25 mouse cellular contexts compared by ENCODE assay signal in the genomic region with DNA sequence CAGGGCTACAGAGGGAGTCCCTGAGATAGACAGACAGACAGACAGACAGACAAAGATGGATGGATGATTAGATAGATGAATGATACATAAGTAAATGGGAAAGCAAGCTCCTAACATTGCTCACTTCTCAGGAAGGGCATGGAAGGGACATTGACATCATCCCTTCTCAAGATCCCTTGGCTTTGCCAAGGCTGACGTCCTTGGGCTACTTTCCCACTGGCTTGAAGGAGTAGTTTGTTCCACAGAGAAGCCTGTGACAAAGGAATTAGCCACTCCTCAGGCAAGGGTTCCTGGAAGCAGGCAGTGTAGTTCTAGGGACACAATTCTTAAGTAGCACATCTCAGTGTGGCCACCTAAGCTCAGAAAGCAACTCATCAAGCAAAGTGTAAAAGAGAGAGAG. TPM values are rescaled to one million over a fixed set of nuclear protein-coding genes. Genes with fewer than 3 reads are reported as not detected.
DNase-seq lines count a peak whose midpoint lies in the region; ATAC-seq lines count a peak whose summit lies in the region.
"Had no signal": no experiment of that assay in that cellular context is flagged by ENCODE, and none has a peak within 500 bp of the region (broad histone marks: within the 10 kb centered on the region; RNA-seq: fewer than 3 reads in every experiment).

No protein-coding gene starts in this region.

- DNase-seq in gastrocnemius, adult 18-20 months (ENCODE audit: low spot score) = peak; percentile 58
- no peak for DNase-seq in gastrocnemius, postnatal 4 days (ENCODE audit: low spot score in 2 of 2)
- peak; percentile 57 for DNase-seq in heart, postnatal 4 days
- peak; percentile 26 for DNase-seq in adrenal gland, adult 8-10 months
- DNase-seq in brain, adult 2 months (ENCODE audit: low read depth, low spot score) = peak; percentile 32
- no peak for DNase-seq in kidney, postnatal 10 days
- DNase-seq: cerebellum, adult 11-12 months; cerebellum, postnatal 25 days; kidney, adult 2 months; kidney, postnatal 25 days; layer of hippocampus, adult 9-11 months; liver, postnatal 0 days; spleen, adult 18-20 months; thymus, adult 18-20 months had no signal

- H3K9ac ChIP-seq in heart, embryonic 11.5 days (ENCODE audit: low read depth, low read length) = no peak overlapping the region
- no peak overlapping the region for H3K9ac ChIP-seq in hindbrain, embryonic 13.5 days
- H3K9ac ChIP-seq: embryonic facial prominence, embryonic 15.5 days; hindbrain, embryonic 12.5 days; liver, postnatal 0 days; midbrain, embryonic 12.5 days; neural tube, embryonic 12.5 days had no signal

- H3K4me3 ChIP-seq in heart, embryonic 11.5 days (ENCODE audit: low read depth, low read length) = no peak overlapping the region
- no peak overlapping the region for H3K4me3 ChIP-seq in hindbrain, embryonic 13.5 days
- H3K4me3 ChIP-seq: embryonic facial prominence, embryonic 15.5 days; hindbrain, embryonic 12.5 days; limb, embryonic 10.5 days; midbrain, embryonic 12.5 days; neural tube, embryonic 12.5 days had no signal

- no peak overlapping the region for H3K27ac ChIP-seq in heart, embryonic 11.5 days (ENCODE audit: low read depth, low read length)
- H3K27ac ChIP-seq in hindbrain, embryonic 13.5 days = no peak overlapping the region
- H3K27ac ChIP-seq: embryonic facial prominence, embryonic 15.5 days; hindbrain, embryonic 12.5 days; limb, embryonic 10.5 days; midbrain, embryonic 12.5 days; neural tube, embryonic 12.5 days had no signal

- H3K4me2 ChIP-seq in heart, embryonic 11.5 days = no peak overlapping the region
- no peak overlapping the region for H3K4me2 ChIP-seq in hindbrain, embryonic 13.5 days
- H3K4me2 ChIP-seq: embryonic facial prominence, embryonic 15.5 days; hindbrain, embryonic 12.5 days; midbrain, embryonic 12.5 days; neural tube, embryonic 12.5 days had no signal

- no peak for ATAC-seq in heart, embryonic 11.5 days (replicated peaks; ENCODE audit: insufficient number of reproducible peaks, low FRiP score, low TSS enrichment)
- ATAC-seq in hindbrain, embryonic 13.5 days (ENCODE audit: low FRiP score) = no peak
- ATAC-seq: activated CD4-positive, CD25-positive, alpha-beta regulatory T cell, adult 4 months; forebrain, embryonic 16.5 days; inflammation-experienced regulatory T-cells, adult 6 months; liver, postnatal 0 days had no signal

- H3K36me3 ChIP-seq in heart, embryonic 11.5 days (ENCODE audit: control insufficient read depth, insufficient read depth, low read length) = peaks cover 2% of the 10 kb centered on the region; the same call in 1 of the 2 replicates
- no peaks in the 10 kb centered on the region for H3K36me3 ChIP-seq in hindbrain, embryonic 13.5 days
- H3K36me3 ChIP-seq: embryonic facial prominence, embryonic 15.5 days; G1E; hindbrain, embryonic 12.5 days; limb, embryonic 10.5 days; midbrain, embryonic 12.5 days had no signal

- H3K9me3 ChIP-seq in heart, embryonic 11.5 days (replicated peaks; ENCODE audit: control insufficient read depth, low read length) = no peaks in the 10 kb centered on the region
- no peaks in the 10 kb centered on the region for H3K9me3 ChIP-seq in hindbrain, embryonic 13.5 days
- H3K9me3 ChIP-seq: embryonic facial prominence, embryonic 15.5 days; G1E; hindbrain, embryonic 12.5 days; limb, embryonic 10.5 days; midbrain, embryonic 12.5 days; neural tube, embryonic 12.5 days had no signal

- WGBS in heart, embryonic 11.5 days (ENCODE audit: insufficient replicate concordance) = 63% methylated on average over 1 of the region's 1 CpGs
- 83% methylated on average over 1 of the region's 1 CpGs for WGBS in hindbrain, embryonic 13.5 days

- no peaks in the 10 kb centered on the region for H3K27me3 ChIP-seq in heart, embryonic 11.5 days (ENCODE audit: control insufficient read depth, insufficient read depth, low read length)
- H3K27me3 ChIP-seq in hindbrain, embryonic 13.5 days = no peaks in the 10 kb centered on the region
- H3K27me3 ChIP-seq: embryonic facial prominence, embryonic 15.5 days; hindbrain, embryonic 12.5 days; midbrain, embryonic 12.5 days; neural tube, embryonic 12.5 days had no signal

- H3K4me1 ChIP-seq in heart, embryonic 11.5 days (ENCODE audit: control insufficient read depth, insufficient read depth, low read length) = peaks cover 32% of the 10 kb centered on the region
- peaks cover 19% of the 10 kb centered on the region for H3K4me1 ChIP-seq in hindbrain, embryonic 13.5 days (replicated peaks)

RNA-seq across cellular contexts. Expression of a gene that starts 55.1 kb away (rescaled TPM):
- 10 to 100 TPM; 14.3 to 15.3 TPM for total RNA-seq in gastrocnemius, adult 18-20 months (2021)
- 10 to 100 TPM; 35.9 to 36.5 TPM for total RNA-seq in gastrocnemius, postnatal 4 days (2021)
- 10 to 100 TPM; 61.7 to 62.6 TPM for total RNA-seq in heart, postnatal 4 days (2021)
- 53.9 and 56.8 TPM in 2 replicates for polyA plus RNA-seq in heart, embryonic 11.5 days (2014; fragmentation: Nextera tagmentation; extraction: Ambion mirVana)
- 10 to 100 TPM; 18.2 to 35.7 (median 28.5) TPM for total RNA-seq in adrenal gland, adult 8-10 months (2022)
- polyA plus RNA-seq in hindbrain, embryonic 13.5 days (2015; fragmentation: Nextera tagmentation; extraction: Ambion mirVana) = 15.8 and 17.6 TPM in 2 replicates
- polyA plus RNA-seq: G1E had no signal

Comparison
In these comparisons a context has a peak if more than half of its experiments do, and no peak if none do; other contexts are left out.
1. DNase-seq: peak in gastrocnemius, adult 18-20 months (single experiment), heart, postnatal 4 days (single experiment), adrenal gland, adult 8-10 months (single experiment) and brain, adult 2 months (single experiment); none in gastrocnemius, postnatal 4 days (0 of 2) and kidney, postnatal 10 days (single experiment).